Mouse (Mus musculus): ENCODE data around the gene Olfr8. TPM values are rescaled to one million over a fixed set of nuclear protein-coding genes. Genes with fewer than 3 reads are reported as not detected.
"Not testable (repeated sequence)": the region's sequence is repeated elsewhere in the genome, so short reads cannot be mapped to it uniquely, and the experiment has no call there.

The Olfr8 gene
- polyA plus RNA-seq (2015; fragmentation: Nextera tagmentation; extraction: Ambion mirVana) = not detected in 2 replicates

GRCm38 (mm10) chr10:78950336-78950735 lies at the start of gene Olfr8:
TSS of gene Olfr8 (plus strand) at chr10:78950636.
- H3K4me2 ChIP-seq (replicated peaks); H3K9ac ChIP-seq (replicated peaks); H3K27me3 ChIP-seq; H3K9me3 ChIP-seq; H3K4me1 ChIP-seq; ATAC-seq (replicated peaks); H3K36me3 ChIP-seq; H3K27ac ChIP-seq (replicated peaks); H3K4me3 ChIP-seq: not testable (repeated sequence)
- 84% methylated on average over 1 of the region's 1 CpGs for WGBS

GRCm38 (mm10) chr10:78912871-78913270 lies 37.6 kb upstream of the Olfr8 start, which contains the start of gene Olfr1354:
TSS of gene Olfr1354 (plus strand) at chr10:78913171.
- not testable (repeated sequence) for H3K4me1 ChIP-seq; ATAC-seq (replicated peaks); H3K27me3 ChIP-seq; H3K9ac ChIP-seq (replicated peaks); H3K9me3 ChIP-seq; H3K27ac ChIP-seq (replicated peaks); H3K4me2 ChIP-seq (replicated peaks); H3K36me3 ChIP-seq; H3K4me3 ChIP-seq
- 81% methylated on average over 1 of the region's 1 CpGs for WGBS

- H3K9me3 ChIP-seq; ATAC-seq (replicated peaks): not testable (repeated sequence)
Measured at GRCm38 (mm10) chr10:78963009-78963408, 12.6 kb downstream of the Olfr8 start, which contains the start of gene Olfr1353. TSS of gene Olfr1353 (plus strand) at chr10:78963309.

GRCm38 (mm10) chr10:78980750-78981149 lies 30.3 kb downstream of the Olfr8 start, which contains the start of gene Olfr1352:
TSS of gene Olfr1352 (plus strand) at chr10:78981050.
- Histone ChIP-seq H3K4me3 (no peak within 1 kb of the TSS), H3K4me2 (replicated peaks) (no peak within 1 kb of the TSS), H3K9ac (replicated peaks) (no peak within 1 kb of the TSS), H3K9me3 (no peaks in the 10 kb centered on the region), H3K36me3 (no peaks in the 10 kb centered on the region), H3K4me1 (no peaks in the 10 kb centered on the region), H3K27me3 (no peaks in the 10 kb centered on the region), H3K27ac (replicated peaks) (no peak within 1 kb of the TSS)
- no peak for ATAC-seq (replicated peaks)

More at GRCm38 (mm10) chr10:78963009-78963408, 12.6 kb downstream of the Olfr8 start, which contains the start of gene Olfr1353:
- H3K4me3 ChIP-seq; H3K36me3 ChIP-seq; H3K4me1 ChIP-seq; H3K27me3 ChIP-seq; H3K9ac ChIP-seq (replicated peaks); H3K4me2 ChIP-seq (replicated peaks); H3K27ac ChIP-seq (replicated peaks): not testable (repeated sequence)

Other genes starting within 250 kb of the Olfr8 start
- not detected in 2 replicates for gene Casp14, start 232.3 kb upstream of the Olfr8 start, polyA plus RNA-seq (2015; fragmentation: Nextera tagmentation; extraction: Ambion mirVana)
- gene Ccdc105, start 197.6 kb upstream of the Olfr8 start, polyA plus RNA-seq (2015; fragmentation: Nextera tagmentation; extraction: Ambion mirVana) = 0.10 and 0.18 TPM in 2 replicates
- gene Slc1a6, start 170.1 kb upstream of the Olfr8 start, polyA plus RNA-seq (2015; fragmentation: Nextera tagmentation; extraction: Ambion mirVana) = 4.4 and 4.8 TPM in 2 replicates
- not detected in 2 replicates for gene Olfr1356, start 98.5 kb upstream of the Olfr8 start, polyA plus RNA-seq (2015; fragmentation: Nextera tagmentation; extraction: Ambion mirVana)
- gene Olfr1355, start 75.1 kb upstream of the Olfr8 start, polyA plus RNA-seq (2015; fragmentation: Nextera tagmentation; extraction: Ambion mirVana) = not detected in 2 replicates
- not detected in 2 replicates for gene Olfr1354, start 37.5 kb upstream of the Olfr8 start, polyA plus RNA-seq (2015; fragmentation: Nextera tagmentation; extraction: Ambion mirVana)
- gene Olfr1353, start 12.7 kb downstream of the Olfr8 start, polyA plus RNA-seq (2015; fragmentation: Nextera tagmentation; extraction: Ambion mirVana) = not detected in 2 replicates
- gene Olfr1352, start 30.4 kb downstream of the Olfr8 start, polyA plus RNA-seq (2015; fragmentation: Nextera tagmentation; extraction: Ambion mirVana) = not detected in 2 replicates
- not detected in 2 replicates for gene Olfr1351, start 61.8 kb downstream of the Olfr8 start, polyA plus RNA-seq (2015; fragmentation: Nextera tagmentation; extraction: Ambion mirVana)
- gene Olfr57, start 78.1 kb downstream of the Olfr8 start, polyA plus RNA-seq (2015; fragmentation: Nextera tagmentation; extraction: Ambion mirVana) = 0.26 and 0.51 TPM in 2 replicates
- 58.7 and 59.5 TPM in 2 replicates for gene 2610008E11Rik, start 147.0 kb downstream of the Olfr8 start, polyA plus RNA-seq (2015; fragmentation: Nextera tagmentation; extraction: Ambion mirVana)
- not detected in 2 replicates for gene Vmn2r80, start 198.1 kb downstream of the Olfr8 start, polyA plus RNA-seq (2015; fragmentation: Nextera tagmentation; extraction: Ambion mirVana)